Mouse (Mus musculus) activated CD4-positive, CD25-positive, alpha-beta regulatory T cell (primary cell): Measurements from ENCODE around the gene Nrd1. TPM values are rescaled to one million over a fixed set of nuclear protein-coding genes. Genes with fewer than 3 reads are reported as not detected.

Experiments used
- polyA plus RNA-seq, 2 experiments: library from polyadenylated mRNA; unstranded; fragments of 100-300 nt; shearing (Covaris generic); gene quantifications; one replicate each; pipeline ENCODE4 v1.2.1; 2017

The Nrd1 gene
- polyA plus RNA-seq, result 10 to 100 TPM; 85.8 to 95.4 TPM

GRCm38 (mm10) chr4:108999999-109000950 lies at the start of gene Nrd1:
Nrd1 (plus strand) TSS chr4:109000655.

Other genes with a start within 250 kb of the Nrd1 start
- gene Zfyve9, start 219.9 kb upstream of the Nrd1 start, polyA plus RNA-seq, result under 1 TPM; 0.05 to 0.66 TPM
- gene Btf3l4, start 167.0 kb upstream of the Nrd1 start, polyA plus RNA-seq, result 100 to 1,000 TPM in 1 of 2 experiments, 10 to 100 TPM in 1; 58.1 to 103 TPM
- gene Txndc12, start 166.1 kb upstream of the Nrd1 start, polyA plus RNA-seq, result 10 to 100 TPM; 30.7 to 40.0 TPM
- gene Kti12, start 152.9 kb upstream of the Nrd1 start, polyA plus RNA-seq, result 10 to 100 TPM; 43.0 to 59.6 TPM
- under 1 TPM; 0.43 to 0.49 TPM for gene A730015C16Rik, start 152.0 kb upstream of the Nrd1 start, polyA plus RNA-seq
- gene Rab3b, start 121.6 kb upstream of the Nrd1 start, polyA plus RNA-seq, result under 1 TPM in 1 of 2 experiments, not detected in 1; 0.28 TPM
- gene Osbpl9, start 201.6 kb downstream of the Nrd1 start, polyA plus RNA-seq, result 100 to 1,000 TPM; 122 to 127 TPM
- under 1 TPM in 1 of 2 experiments, not detected in 1; 0.28 TPM for gene Calr4, start 233.8 kb downstream of the Nrd1 start, polyA plus RNA-seq